Mouse (Mus musculus) cerebellum, postnatal 4 days (tissue): ENCODE results near the gene Amotl1.

Source experiments
- DNase-seq, 2 experiments: peaks; one replicate each; pipeline ENCODE4 v3.0.0; 2022; ENCODE audit warnings: low spot score in 2 of 2, mixed read lengths in 1 of 2

Amotl1 gene

DNA sequence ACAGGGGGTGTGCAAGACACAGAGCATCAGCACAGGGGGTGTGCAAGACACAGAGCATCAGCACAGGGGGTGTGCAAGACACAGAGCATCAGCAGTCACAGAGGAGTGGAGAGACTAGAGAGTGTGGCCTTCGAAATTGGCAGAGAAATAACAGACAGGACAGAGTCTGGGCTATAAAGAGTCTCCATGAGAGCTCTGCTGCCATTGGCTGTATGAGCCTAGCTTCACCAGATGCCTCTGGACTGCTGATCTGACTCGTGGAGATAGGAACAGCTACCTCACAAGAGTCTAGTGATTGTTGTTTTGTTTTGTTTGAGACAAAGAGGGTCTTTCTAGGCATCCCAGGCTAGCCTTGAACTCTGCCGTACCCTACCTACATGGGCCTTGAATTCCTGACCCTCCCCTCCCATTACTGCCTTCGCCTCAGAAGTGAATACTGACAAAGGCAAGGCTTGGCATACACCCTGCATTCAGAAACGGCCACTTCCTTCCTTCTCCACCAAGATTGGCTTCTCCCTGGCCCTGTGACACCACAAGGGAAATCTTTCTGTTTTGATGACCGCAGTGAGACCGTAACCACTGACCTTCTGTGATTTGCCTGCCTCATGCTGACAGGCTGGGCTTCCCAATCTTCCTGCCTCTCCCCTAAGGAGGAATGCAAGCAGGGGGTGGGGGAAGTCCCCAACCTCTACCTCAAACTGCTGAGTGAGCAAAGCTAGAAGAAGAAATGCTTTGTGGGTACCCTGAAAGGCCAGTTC is 3.4 kb downstream of the Amotl1 start:
- DNase-seq, result no peak

DNA sequence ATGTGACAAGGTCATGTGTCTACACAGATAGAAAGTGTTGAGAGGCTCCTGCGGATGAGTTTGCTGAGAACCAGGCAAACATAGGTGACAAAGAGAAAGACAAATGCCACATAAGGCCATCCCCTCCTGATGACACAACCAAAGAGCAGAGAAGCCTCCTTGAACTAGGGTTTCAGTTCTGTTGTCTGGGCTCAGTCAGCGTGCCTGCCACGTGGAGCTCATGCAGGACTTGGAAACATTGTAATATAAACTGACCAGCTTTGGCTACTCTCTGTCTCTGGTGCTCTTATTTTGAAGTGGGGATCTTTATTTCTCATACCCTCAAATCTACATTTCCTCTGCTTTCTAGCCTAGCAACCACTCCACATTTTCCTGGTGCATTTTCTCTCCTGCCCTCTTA is 8.6 kb downstream of the Amotl1 start:
- DNase-seq, result no peak

DNA sequence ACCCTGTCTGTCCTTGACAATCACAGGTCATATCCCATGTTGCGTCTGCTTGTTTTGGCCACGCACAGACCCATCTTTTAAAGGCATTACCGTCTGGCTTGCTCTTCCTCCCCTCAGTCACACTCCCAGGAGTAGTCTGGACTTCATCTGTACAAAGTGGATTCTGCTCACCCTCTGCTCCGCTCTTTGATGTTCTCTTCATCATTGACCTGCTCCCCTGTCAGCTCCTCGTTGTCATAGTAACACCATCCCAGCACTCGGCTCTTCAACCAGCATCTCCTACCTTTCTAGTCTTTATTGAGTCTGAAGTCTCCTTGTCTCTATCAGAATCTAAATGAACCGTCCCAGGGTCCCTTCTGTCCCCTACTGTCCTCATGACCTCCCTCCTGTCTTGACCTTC is 9.3 kb downstream of the Amotl1 start:
- DNase-seq, result no peak

DNA sequence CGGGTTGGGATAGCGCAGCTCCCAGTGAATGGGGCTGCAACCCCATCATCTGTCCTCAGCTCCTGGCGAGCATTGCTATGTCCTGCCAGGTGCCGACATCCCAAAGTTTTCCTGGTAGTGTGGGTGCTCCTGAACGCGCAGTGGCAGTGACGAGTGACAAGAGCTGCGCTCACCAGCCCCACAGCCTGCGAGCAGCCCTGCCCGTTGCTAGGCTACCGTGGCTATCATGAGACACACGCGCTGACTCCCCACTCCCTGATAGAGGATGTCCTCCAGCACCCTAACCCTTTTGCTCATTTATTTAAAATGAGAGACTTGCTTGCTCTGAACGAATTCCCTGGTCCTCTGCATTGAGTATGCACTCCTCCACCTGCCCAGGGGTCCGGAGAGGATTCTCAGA is 10.7 kb downstream of the Amotl1 start:
- DNase-seq, result no peak

DNA sequence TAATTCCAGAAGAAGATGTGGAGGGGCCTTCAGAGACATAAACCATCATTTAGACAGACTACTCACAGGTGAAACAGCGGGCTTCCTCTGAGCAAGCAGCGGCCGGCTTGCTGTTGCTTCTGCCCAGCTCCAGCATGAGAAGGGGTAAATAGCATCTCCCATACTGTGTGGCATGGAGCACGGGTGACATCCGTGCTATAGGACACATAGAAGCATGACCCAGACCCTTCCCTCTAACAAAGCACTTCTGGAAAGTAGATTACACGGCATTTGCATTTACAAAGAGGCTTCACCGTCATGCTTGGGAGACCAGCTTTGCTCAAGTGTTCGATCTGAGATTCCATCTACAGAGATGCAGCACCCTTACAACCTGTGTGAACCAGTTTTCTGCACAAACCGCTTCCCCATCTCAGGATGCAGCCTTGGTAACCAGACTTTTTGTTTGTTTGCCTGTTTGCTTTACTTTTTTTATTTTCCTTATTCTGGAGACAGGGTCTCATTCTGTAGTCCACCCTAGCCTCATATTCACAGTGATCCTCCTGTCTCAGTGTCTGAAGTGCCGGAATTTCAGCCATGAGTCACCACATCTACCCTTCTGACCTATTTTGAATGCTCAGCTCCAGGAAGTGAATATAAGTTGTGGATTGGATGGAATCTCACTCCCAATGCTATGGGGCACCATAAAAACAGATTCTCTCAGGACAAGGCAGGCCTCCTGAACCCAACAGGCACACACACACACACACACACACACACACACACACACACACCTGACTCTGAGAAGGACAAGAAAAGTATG is 12.3 kb downstream of the Amotl1 start:
- DNase-seq, result no peak

DNA sequence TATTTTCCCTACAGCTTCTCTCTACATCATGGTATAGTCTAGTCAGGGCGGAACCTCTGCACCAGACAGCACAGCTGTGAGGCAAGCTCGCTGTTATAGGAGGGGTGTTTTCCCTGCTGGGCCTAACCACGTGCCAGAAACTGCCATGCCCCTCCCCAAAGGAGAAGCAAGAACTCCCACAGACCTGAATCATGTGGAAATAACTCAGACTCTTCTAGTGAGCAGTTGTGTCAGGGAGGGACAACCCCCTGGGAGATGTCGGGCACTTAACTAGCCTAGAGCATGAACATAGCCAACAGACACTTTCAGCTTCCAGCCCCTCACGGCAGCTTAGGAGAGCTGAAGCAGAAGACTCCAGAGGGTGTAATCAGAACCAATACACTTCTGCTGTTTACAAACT is 13.1 kb downstream of the Amotl1 start:
- no peak for DNase-seq

DNA sequence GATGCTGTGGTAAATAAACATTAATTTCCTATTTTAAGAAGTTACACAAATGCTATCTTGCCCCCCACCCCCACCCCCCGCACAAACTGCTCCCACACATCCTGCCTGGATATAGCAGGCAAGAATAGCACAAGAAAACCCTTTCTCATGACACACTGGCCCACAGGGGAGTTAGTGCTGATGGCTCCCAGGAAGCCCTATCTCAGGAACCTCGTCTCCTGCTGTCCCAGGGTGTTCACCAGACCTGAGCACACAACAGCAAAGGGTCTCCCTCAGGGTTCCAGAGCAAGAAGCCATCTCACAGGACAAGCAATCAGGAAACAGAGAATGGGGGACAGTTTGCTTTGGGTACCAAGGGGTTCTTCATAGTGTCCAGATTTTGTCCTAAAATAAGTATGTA is 17.3 kb downstream of the Amotl1 start:
- DNase-seq, result no peak

DNA sequence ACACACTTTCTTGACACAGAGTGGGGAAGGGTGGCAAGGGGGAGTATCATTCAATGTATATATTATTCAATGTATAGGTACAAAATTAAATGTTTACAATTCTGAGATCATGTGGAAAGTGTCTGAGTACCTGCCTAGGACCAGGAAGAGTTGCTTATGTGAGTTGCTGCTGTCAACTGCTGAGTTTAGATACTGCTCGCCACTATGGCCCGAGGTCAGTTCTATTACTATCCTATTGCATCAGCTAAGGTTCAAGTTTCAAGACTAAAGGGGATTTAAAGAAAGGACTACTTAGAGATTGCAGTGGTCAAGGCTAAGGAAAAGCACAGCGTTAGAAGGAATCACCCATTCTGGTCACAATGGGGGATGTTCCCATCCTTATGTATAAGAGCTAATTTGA is 18.9 kb downstream of the Amotl1 start:
- DNase-seq, result no peak

DNA sequence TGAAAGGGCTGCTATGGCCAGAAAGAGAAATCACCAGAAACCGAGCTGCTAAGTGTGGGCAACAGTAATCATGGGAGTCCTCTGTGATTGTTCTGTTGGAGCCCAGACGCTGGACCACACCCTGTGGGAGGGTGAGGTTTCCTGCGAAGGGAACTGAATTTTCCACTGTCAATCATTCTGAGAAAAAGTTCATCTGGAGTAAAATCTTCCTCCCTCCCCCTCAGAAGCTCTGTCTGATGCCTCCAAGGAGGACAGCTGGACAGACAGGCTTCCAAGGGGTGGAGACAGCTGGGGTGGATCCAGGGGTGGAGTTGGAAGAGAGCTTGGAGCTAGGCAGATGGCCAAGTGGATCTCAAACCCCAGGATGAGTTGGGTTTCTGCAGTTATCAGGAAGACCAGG is 19.8 kb downstream of the Amotl1 start:
- DNase-seq, result no peak

DNA sequence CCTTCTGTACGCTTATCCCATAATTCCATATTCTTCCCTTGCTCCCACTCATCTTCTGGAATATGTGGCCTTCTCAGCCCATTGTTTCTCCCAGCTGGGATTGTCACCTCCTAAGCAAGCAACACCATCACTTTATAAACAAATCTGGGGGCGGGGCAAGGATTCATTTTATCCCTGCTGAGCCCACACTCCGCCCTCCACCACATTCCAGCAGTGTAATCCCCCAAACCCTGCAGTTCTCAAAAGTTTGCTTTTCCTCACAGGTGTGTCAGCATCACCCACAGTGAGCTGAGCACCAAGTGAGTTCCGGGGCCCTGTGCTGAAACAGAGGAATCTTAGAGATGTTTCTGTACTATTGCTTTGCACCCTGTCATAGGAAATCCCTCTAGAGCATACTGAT is 20.9 kb downstream of the Amotl1 start:
- DNase-seq, result no peak

DNA sequence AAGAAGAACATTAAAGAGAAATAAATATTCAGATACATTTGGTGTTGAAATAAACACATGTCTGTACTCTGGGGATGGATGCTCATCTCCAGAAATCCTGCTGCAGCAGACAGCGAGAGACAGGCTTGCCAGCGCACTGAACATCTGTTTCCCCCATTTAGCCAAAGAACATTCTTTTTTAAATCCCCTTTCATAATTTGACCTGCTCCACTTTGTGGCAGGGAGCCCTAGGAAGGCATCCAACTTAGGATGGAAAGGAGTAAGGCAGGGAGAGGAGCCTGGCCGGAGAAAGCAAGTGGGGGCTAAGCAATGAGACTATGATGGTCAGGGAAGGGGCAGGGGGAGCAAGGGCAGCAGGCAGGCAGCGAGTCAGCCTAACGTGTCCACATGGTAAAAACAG is 21.6 kb downstream of the Amotl1 start:
- no peak for DNase-seq

DNA sequence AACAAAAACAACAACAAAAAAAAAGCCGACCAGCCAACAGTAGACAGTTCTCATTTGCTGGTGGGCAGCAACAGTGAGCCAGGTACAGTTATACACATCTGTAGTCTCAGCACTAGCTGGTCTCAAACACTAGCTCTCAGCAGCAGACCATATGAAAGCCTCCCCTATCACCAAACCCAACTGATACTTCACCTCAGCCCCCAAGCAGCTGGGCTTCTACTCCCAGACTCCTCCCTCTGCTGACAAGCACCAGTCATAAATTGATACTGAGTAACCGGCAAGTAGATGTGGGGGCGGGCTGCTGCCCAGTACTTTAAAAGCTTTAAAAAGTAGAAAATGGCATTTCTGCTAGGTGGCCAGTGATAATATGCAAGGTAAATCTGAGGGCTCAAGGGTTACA is 22.0 kb downstream of the Amotl1 start:
- DNase-seq, result no peak

DNA sequence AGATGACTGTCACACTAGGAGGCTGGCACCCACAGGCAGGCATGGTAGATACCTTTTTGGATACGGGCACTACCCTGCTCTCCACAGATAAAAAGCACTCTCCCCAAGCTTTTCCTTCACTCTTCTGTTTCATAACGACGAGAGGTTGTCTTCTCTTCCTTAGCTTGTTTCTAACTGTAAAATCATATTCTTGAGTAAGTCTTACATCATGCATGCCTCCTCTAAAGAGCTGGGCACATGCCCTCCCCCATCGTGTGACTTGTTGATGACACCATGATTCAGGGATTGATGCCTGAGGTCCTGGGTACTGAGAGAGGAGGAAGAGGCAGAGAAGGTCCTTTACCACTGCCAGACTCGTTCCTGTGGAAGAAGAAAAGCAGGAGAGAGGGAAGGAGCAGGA is 24.7 kb downstream of the Amotl1 start:
- no peak for DNase-seq

DNA sequence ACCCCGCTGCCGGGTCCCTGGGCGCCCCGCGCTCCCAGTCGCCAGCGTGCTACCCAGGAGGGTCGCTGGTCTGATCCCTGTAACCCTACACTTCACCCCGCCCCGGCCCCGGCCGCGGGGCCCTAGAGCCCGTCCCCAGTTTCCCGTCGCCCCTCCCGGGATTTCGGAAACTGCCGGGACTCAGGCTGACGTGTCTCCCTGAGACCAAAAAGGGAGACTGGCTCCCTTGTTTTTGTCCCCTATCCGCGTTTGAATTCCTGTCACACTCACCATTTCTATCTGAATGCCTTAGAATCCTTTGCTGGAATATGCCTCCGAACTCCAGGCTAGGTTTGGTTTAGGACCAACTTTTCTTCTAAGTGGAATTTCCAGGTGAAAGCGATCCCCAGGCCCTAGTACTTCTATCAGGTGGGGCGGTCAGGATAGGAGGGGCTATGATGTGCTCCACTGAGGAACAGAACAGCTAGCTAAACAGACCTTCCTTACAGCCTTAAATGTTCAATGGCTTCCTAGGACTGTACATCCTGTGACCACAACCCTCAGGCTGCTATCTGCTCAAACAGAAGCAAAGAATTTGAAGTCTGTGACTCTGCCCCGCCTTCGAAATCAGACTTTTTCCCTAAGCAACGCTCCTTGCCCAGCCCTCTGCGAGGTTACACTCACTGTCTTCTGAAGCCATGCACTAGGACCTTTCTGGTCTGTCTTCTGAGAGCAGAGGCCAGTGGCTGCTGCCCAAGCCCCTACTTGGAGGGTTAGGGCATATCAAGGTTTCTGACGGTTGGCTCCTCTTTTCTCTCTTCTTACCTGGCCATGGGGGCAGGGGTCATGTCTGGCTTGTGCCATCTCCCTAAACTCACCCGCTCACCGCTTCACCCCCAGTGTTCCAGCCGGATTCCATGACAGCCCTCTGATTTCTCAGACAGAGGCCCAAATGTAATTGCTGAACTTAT is 29.6 kb downstream of the Amotl1 start:
- peak in 1 of 2 experiments; percentile 44 for DNase-seq

DNA sequence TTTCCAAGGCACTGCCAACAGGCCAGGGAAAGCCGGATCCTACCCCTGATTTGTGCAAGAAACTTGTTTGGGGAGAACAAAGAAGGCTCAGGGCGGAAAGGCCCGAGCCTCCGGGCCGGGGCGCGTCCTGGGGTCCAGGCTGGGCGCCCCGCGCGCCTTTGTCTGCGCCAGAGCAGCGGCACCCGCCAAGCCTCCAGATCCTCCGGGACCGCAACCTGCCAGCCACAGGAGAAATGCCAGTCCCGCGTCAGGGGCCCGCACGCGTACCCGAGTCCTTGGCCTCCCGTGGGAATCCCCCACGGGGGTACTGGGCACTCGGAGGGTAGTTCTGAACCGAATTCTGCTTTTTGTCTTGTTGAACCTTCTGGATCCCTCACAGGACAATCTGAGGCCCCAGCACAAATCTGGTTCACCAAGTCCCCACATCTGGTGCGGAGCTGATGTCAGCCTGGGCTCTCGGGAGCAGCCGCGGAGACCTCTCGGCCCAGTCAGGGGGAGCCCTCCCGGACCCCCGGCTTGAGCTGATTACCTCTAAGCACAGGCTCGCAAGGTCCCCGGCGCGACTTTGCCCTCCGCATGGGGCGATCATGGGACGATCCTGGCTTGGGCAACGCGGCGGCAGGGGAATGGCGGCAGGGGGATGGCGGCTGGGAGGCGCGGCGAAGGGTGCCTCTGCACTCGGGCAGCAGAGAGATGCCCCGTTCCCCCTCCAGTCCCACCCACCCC is 30.5 kb downstream of the Amotl1 start:
- peak in 1 of 2 experiments; percentile 47 for DNase-seq

DNA sequence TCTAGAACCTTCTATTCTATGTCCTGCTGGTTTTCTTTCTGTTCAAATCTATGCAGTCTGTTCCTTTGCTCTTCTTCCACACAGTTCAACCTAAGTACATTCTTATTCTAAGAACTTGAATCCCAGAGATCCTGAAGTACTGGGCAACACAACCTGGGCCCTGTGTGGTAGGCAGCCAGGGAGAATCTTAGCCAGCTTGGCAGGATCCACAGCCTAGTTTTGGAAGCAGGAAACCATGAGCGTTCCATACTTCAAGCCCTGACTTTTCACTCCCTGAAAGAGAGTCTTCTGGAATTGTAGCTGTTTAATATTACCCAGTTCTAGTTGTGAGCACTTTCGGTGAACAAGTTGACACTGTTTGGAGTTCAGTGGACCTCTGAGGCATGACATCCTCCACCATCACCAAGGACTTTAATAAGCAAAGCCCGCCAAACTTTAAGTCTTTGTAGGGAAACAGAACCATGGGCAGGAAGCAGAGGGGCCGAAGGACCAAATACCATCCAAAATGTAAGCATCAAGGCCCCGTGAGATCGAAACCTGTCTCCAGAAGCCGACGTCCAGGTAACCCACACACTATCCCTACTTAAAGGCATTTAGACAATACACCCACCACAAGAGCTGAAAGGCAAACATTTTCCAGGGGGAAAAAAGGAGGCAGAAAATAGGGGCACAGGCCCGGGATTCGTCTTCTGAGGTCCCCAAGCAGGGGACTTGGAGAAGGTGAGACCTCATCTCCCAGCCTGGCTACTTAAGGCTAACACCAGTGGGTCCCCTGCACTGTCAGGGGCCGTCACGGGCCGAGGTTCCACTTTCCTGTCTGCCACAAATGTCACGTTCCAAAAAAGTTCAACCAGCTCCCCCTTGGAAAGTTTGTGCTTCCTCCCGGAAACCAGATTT is 31.3 kb downstream of the Amotl1 start:
- no peak for DNase-seq

DNA sequence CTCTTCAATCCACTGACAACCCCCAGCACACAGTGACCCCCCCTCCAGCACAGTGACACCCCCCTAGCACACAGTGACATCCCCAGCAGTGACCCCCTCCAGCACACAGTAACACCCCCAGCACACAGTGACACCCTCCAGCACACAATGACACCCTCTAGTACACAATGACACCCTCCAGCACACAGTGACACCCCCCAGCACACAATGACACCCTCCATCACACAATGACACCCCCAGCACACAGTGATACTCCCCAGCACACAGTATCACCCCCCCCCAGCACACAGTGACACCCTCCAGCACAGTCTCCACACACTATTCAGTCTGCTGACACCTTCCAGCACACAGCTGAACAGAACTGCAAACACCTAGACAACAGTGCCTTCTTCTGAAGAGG is 32.3 kb downstream of the Amotl1 start:
- no peak for DNase-seq

DNA sequence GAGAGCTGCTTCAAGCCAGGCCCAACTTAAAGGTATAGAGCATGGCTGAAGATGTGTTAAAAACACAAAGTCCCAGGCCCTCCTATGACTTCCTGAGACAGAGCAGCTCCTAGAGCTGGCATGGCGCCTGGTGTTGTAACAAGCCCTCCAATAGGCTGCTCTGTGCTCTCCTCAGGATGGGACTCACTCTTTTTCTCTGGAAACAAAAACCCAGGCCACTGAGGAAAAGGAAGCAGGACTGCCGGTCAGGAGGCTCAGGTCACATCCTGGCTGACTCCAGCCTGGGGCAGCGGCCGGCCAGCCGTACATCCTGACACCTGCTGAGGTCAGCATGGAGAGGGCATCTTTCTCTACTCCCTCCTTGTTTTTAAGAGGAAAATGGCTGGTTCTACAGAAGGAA is 36.3 kb downstream of the Amotl1 start:
- no peak for DNase-seq

DNA sequence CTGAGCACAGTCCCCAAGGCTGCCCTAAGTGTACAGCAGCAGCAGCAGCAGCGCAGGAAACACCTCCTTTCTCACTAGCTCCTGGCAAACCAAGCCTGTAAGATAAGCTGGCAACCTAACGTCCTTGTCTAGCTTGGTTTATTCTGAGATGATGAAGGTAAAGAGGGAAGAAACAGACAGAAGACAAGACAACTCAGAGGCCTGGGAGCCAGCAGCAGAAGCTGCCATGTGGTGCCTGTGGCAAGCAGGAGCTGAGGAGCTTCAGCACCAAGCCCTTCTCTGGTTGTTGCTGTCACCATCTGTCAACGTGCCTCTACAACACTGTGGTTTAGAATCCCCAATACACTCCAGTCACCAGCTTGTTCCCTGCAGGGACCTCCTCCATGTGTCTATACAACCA is 37.4 kb downstream of the Amotl1 start:
- no peak for DNase-seq

DNA sequence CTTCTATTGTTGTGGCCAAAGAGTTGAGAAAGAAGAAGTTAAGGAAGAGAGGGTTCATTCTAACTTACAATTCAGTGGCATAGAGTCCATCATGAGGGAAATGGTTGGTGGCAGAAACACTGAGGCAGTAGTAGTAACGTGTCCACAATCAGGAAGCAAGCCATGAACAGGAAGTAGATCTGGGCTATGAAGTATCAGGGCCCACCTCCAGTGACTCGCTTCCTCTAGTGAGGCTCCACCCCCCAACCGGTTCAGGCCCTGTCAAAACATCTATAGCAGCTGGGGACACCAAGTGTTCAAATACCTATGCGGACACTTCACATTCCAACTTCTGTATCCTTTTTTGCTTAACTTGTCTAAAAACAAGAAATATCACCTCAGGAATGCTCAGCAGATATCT is 38.9 kb downstream of the Amotl1 start:
- DNase-seq, result no peak

DNA sequence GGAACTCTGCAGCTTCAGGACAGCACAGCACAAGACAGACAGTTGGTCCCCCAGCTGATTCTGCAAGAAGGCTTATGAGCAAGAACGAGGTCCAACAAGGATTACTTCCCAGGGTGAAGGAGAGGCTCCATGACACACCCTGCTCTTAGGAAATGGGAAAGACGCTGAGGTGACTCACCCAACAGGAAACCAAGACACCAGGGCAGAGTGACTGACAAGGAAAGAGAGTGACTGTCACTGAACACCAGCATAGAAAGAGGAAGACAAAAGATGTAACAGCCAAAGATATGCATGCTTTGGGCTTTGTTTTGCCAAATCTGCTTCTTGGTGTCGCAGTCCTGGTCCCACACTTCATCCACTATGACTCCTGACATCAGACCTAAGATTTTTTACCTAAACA is 40.5 kb downstream of the Amotl1 start:
- DNase-seq, result no peak
